Comparison of ENCODE assay signal across 8 mouse cellular contexts in genomic region chr7:104445961-104446645, GRCm38 (mm10). TPM values are rescaled to one million over a fixed set of nuclear protein-coding genes. Genes with fewer than 3 reads are reported as not detected.
DNase-seq lines count a peak whose midpoint lies in the region; ATAC-seq lines count a peak whose summit lies in the region.

No protein-coding gene starts in this region.

- H3K4me1 ChIP-seq in heart, embryonic 12.5 days (replicated peaks), result no peaks in the 10 kb centered on the region
- H3K4me1 ChIP-seq in liver, embryonic 13.5 days (replicated peaks), result no peaks in the 10 kb centered on the region; the same call in 1 of the 2 replicates

- H3K36me3 ChIP-seq in heart, embryonic 12.5 days, result no peaks in the 10 kb centered on the region
- H3K36me3 ChIP-seq in liver, embryonic 13.5 days, result no peaks in the 10 kb centered on the region

- H3K4me2 ChIP-seq in heart, embryonic 12.5 days, result no peak overlapping the region
- peak overlapping the region; percentile 24; the same call in 1 of the 2 replicates for H3K4me2 ChIP-seq in liver, embryonic 13.5 days

- no peak overlapping the region for H3K27ac ChIP-seq in heart, embryonic 12.5 days (ENCODE audit: poor library complexity, severe bottlenecking)
- H3K27ac ChIP-seq in liver, embryonic 13.5 days, result no peak overlapping the region; the same call in 1 of the 2 replicates

- no peaks in the 10 kb centered on the region for H3K27me3 ChIP-seq in heart, embryonic 12.5 days (replicated peaks)
- no peaks in the 10 kb centered on the region for H3K27me3 ChIP-seq in liver, embryonic 13.5 days

- H3K9ac ChIP-seq in heart, embryonic 12.5 days, result no peak overlapping the region
- H3K9ac ChIP-seq in liver, embryonic 13.5 days, result no peak overlapping the region

- peak; percentile 31 for DNase-seq in gastrocnemius, adult 18-20 months (ENCODE audit: low spot score)
- no peak for DNase-seq in gastrocnemius, postnatal 25 days
- peak; percentile 9 for DNase-seq in WW6 (ENCODE audit: low read depth, low spot score)
- no peak for DNase-seq in liver, embryonic 13.5 days
- peak; percentile 64 to 74 for DNase-seq in spleen, postnatal 36 days (ENCODE audit: low spot score in 2 of 2)
- DNase-seq in urinary bladder, postnatal 10 days (ENCODE audit: low spot score), result no peak
- DNase-seq in cerebellum, adult 18-20 months, result no peak

- WGBS in heart, embryonic 12.5 days, result 42% methylated on average over 2 of the region's 2 CpGs
- 2% methylated on average over 2 of the region's 2 CpGs for WGBS in liver, embryonic 13.5 days (ENCODE audit: insufficient replicate concordance)

- peak; percentile 59; the same call in 1 of the 2 replicates for ATAC-seq in heart, embryonic 12.5 days (ENCODE audit: insufficient number of reproducible peaks, low FRiP score)
- ATAC-seq in liver, embryonic 13.5 days (ENCODE audit: low read depth), result peak; percentile 59; the same call in 1 of the 2 replicates

- H3K4me3 ChIP-seq in heart, embryonic 12.5 days, result no peak overlapping the region
- 0 out of 2 replicates have a peak overlapping the region, but pooled peaks have one; percentile 22 for H3K4me3 ChIP-seq in liver, embryonic 13.5 days (replicated peaks)

- no peaks in the 10 kb centered on the region for H3K9me3 ChIP-seq in heart, embryonic 12.5 days (replicated peaks)
- no peaks in the 10 kb centered on the region for H3K9me3 ChIP-seq in liver, embryonic 13.5 days (replicated peaks)

RNA-seq across cellular contexts. Expression of gene Trim30a, which starts 18.9 kb away (rescaled TPM):
- under 1 TPM; 0.53 to 1.00 TPM for total RNA-seq in gastrocnemius, adult 18-20 months (2021)
- 1 to 10 TPM; 1.2 to 1.4 TPM for total RNA-seq in gastrocnemius, postnatal 25 days (2021)
- polyA plus RNA-seq in heart, embryonic 12.5 days (2016; fragmentation: Nextera tagmentation; extraction: Ambion mirVana), result 0.49 and 0.76 TPM in 2 replicates
- polyA plus RNA-seq in liver, embryonic 13.5 days (2015; fragmentation: Nextera tagmentation; extraction: Ambion mirVana), result 1.7 and 1.9 TPM in 2 replicates

RNA-seq across cellular contexts. Expression of gene Trim30c, which starts 45.5 kb away (rescaled TPM):
- total RNA-seq in gastrocnemius, adult 18-20 months (2021), result not detected
- not detected for total RNA-seq in gastrocnemius, postnatal 25 days (2021)
- not detected in 2 replicates for polyA plus RNA-seq in heart, embryonic 12.5 days (2016; fragmentation: Nextera tagmentation; extraction: Ambion mirVana)
- 0.20 and 0.38 TPM in 2 replicates for polyA plus RNA-seq in liver, embryonic 13.5 days (2015; fragmentation: Nextera tagmentation; extraction: Ambion mirVana)

Comparison
In these comparisons a context has a peak if more than half of its experiments do, and no peak if none do; other contexts are left out.
1. DNase-seq: peak in gastrocnemius, adult 18-20 months (single experiment), WW6 (single experiment) and spleen, postnatal 36 days (2 of 2); none in gastrocnemius, postnatal 25 days (single experiment), liver, embryonic 13.5 days (single experiment), urinary bladder, postnatal 10 days (single experiment) and cerebellum, adult 18-20 months (0 of 2).